Mouse (Mus musculus): ENCODE data around the gene Slc15a5.

DNA sequence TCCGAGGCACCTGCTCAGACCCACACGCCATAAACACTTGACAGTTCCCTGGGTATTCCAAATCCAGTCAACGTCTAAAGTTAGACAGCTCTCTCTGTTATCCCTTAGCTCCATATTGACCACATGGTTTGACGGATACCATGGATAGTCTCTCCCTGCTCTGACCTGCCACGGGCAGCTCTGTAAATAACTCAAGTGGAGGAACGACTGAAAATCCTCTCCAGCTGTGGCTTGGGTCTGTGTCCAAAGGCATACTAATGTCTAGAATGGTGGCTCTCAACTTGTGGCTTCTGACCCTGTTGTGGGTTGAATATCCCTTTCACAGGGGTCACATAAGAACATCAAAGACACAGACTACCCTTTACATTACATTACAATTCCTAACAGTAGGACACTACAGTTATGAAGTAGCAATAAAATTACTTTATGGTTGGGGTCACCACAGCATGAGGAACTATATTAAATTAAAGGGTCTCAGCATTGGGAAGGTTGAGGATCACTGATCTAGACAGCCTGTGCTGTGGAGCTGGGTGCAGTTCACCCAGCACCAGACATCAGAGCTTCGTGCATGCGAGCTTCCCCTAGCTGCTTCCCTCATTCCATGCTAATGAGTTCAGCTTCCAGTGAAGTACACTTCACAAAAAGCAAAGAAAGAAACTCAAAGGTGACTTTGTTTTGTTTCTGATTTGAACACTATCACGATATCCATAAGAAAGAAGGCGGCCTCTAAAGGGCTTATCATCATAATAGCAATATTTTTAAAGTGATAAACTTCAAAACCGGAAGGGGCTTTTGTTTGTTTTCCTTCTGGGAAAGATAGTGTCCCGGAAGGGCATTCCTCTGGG lies 139.1 kb downstream of the Slc15a5 start:
- TF ChIP-seq POLR2A (IDR thresholded peaks at IDR 0.05; ENCODE audit: low read depth, low read length) (no peak), CTCF (IDR thresholded peaks at IDR 0.05; ENCODE audit: extremely low read depth, insufficient read depth, insufficient read length, insufficient replicate concordance) (no peak)
